Mouse (Mus musculus): ENCODE results near the gene S100a13. TPM values are rescaled to one million over a fixed set of nuclear protein-coding genes. Genes with fewer than 3 reads are reported as not detected.

The S100a13 gene
- total RNA-seq, 2 experiments from 2014 or later: 15.8 to 17.9 TPM

DNA sequence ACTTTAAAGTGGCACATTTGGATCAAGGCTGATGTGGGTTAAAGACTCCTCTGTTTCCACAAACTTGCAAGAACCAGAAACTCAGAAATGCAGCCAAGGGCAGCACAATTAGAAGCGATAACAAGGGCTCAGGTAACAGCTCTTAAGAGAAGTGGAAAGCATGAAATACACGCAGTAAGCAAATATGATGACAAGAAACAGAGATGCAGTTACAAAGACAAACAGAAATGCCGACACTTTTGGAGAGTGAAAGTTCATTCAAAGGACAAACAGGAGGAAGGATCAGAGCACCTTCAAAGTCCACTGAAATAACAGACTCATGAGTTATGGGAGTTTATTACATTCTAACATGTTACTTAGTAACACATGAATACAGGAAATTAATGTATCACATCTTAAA is 7.9 kb upstream of the S100a13 start:
- no peak for DNase-seq

DNA sequence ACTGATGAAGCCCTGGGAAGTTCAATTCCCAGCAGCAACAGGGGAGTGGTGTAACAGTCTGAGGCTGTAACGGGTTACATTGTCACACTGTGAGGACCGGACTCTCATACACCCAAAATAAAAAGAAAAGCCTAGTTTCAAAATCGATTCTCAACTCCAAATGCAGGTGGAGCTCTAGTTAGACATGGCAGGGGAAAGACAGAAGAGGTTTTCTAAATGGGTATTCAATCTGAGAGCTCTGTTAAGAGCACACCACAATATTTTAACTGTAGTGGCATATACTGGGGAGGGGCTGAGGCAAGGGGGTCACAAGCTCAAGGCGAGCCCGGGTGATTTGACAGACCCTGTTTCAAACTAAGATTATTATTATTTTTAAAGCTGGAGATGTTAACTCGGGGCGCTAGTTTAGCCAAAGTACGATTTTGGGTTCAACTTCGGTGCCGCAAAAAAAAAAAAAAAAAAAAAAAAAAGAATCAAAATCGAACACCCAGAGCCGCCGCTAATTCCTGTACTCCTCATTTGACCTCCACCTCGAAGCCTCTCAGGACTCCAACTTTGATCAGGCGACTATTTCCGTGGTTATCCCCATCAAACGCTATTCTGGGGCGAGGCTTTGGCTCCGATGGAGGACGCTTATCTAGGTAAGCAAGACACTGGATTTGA is 5.8 kb upstream of the S100a13 start:
- no peak for DNase-seq

GRCm38 (mm10) chr3:90508950-90509746 is 5.1 kb upstream of the S100a13 start, which contains the start of gene Chtop:
Gene Chtop (minus strand): TSS chr3:90509498.
- DNase-seq: peak; percentile 100

GRCm38 (mm10) chr3:90509747-90510123 is 4.5 kb upstream of the S100a13 start:
- DNase-seq: no peak

- no peak for DNase-seq
These were observed 2.0 kb upstream of the S100a13 start for GRCm38 (mm10) chr3:90512276-90512675.

DNA sequence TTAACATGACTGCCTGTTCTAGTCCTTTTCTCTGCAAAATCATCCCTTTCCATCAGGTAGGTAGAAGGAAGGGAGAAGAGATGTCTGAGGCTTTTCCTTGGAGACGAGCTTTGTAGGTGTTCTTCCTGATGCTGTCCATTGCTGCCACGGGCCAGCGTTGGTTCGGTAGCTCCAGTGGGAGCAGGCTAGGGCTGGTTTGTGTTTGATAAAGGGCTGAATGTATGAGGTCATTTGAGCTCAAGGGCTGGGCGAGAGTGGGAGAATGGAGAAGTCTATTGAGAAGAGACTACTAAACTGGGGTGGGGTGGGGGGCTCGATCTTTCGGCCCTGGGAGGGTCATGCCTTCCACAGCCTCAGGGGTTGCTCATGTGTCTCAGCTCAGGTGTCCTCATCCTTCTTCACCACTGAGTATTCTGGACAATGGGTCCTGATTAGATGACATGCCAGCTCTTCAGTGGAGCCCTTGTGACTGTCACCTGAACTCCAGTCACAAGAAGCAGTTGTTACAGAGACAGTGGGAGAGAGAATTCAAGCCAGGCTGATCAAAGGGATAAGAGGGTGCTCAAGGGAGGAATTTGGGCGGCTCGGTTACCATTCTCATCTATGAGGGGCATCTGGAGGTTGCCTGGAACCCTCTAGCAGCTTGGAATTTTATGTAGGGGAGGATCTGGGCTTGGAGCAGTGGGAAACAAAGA is 1.1 kb upstream of the S100a13 start:
- DNase-seq: no peak

DNA sequence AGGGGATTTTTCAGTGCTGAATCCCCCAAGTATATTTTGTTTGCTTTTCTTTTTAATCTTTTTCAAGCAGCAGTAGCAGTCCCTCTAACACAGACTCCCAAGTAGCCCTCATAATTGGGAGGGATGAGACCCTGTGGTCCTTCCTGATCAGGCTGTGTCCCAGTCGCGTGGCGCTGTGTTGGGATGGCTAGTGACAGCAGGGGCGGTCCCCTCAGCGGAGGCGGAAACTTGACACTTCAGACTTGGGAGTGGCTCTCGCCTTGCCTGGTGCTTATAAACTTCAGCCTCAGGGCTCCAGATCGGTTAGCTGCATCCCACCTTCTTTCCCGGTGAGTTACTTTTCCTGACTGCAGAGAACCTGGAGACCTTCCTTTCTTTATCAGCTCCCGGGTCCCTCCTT is 456 bp downstream of the S100a13 start:
- DNase-seq: peak; percentile 60

DNA sequence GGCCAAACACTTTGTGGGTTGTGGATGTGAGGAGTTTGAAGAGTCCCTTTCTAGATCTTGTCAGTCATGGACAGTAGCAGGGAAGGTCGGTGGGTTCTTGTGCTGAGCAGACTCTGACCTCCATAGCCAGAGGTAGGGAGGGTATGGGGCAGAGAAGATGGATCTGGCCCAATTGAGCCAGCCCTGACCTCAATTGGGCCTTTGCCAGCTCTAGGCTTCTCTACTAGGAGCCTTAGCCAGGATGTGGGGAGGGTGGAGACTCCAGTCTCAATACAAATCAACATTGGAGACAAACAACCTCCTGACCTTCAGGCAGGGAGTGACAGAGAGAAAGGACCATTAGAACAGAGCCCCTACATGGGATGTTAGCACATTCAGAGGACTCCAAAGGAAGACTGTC is 1.0 kb downstream of the S100a13 start:
- peak; percentile 35 for DNase-seq

DNA sequence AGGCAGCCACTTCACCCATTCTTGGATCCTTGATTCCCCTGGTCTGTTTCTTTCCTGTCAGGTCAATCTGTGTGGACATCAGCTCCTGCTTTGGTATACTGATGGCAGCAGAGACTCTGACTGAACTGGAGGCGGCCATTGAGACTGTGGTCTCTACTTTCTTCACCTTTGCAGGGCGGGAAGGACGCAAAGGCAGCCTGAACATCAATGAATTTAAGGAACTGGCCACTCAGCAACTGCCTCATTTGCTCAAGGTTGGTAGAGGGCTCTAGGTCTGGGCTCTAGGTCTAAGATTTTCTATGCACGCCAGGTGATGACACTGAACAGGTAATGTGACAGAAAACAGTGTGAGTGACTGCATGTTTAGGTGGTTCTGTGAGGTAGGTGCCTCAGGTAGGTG is 1.6 kb downstream of the S100a13 start:
- no peak for DNase-seq

- no peak for DNase-seq
These were observed 3.5 kb downstream of the S100a13 start for GRCm38 (mm10) chr3:90517711-90518110.

- DNase-seq: no peak
These were observed 11.2 kb downstream of the S100a13 start for GRCm38 (mm10) chr3:90525421-90525820.

- DNase-seq: no peak
These were observed 11.8 kb downstream of the S100a13 start for GRCm38 (mm10) chr3:90526076-90526475.

GRCm38 (mm10) chr3:90526580-90526979 is 12.3 kb downstream of the S100a13 start, which contains the start of gene S100a14:
Gene S100a14 (plus strand): TSS chr3:90526856.
- no peak for DNase-seq

DNA sequence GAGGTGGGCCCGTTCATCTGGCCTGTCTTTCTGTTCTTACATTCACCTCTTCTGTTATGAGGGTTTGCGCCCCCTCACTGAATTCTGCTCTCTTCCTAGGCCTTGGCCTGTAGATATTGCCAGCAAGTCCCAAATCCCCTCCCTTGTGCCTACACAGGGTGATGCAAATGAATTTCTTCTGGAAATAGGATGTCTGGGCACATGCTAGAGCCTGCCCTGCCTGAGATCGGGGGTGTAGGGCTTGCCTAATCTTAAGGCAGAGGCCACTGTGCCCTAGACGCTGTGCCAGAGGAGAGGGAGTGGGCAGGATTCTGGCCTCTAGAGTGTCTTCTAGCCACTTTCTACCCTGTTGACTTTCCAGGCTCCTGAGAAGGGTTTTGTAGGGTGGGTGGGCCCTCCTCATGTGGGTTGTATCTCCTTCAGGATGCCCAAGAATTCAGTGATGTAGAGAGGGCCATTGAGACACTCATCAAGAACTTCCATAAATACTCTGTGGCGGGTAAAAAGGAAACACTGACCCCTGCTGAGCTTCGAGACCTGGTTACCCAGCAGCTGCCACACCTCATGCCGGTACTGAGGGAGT is 13.1 kb downstream of the S100a13 start:
- no peak for DNase-seq

DNA sequence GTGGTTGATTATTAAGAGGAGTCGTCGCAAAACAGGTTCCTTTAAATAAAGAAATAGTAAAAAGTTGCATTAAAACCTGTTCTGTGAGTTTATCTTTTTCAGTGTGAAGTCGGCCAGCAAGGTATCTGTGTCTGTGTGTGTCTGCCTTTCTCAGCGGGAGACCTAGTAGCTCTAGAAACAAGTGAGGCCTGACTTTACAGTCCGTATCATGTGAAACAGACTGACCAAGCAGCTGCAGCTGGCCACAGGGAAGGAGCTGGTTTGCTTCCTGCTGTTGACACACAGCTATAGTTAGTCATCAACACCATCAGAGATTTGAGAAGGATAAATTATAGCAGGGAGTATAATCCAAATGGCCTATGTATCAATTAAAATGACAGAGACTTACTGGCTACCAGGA is 17.5 kb downstream of the S100a13 start:
- no peak for DNase-seq

GRCm38 (mm10) chr3:90535446-90535845 is 21.2 kb downstream of the S100a13 start:
- no peak for DNase-seq

GRCm38 (mm10) chr3:90537141-90537904 is 23.1 kb downstream of the S100a13 start, which contains the start of gene S100a16:
Gene S100a16 (plus strand): TSS chr3:90537254.
- DNase-seq: peak; percentile 75

DNA sequence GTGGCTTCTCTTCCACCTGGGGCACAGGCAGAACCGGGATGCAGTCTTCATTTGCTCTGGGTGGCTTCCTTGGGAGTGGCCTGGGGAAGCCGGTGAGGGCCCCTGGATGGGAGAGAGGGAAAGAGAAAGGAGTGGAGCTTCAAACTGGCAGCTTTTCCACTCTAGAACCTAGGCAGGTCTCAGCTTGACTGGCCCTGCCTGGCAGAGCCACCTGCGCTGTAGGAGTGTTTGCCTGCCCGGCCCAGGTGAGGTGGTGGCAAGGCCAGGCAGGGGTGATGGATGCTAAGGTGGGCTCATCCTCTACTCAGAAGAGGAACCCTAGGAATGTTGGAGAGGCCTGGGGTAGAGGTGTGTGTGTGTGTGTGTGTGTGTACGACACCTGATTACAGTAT is 23.7 kb downstream of the S100a13 start:
- no peak for DNase-seq

- DNase-seq: no peak
These were observed 26.7 kb downstream of the S100a13 start for GRCm38 (mm10) chr3:90540904-90541303.

- DNase-seq: no peak
These were observed 35.6 kb downstream of the S100a13 start for GRCm38 (mm10) chr3:90549676-90550420.

DNA sequence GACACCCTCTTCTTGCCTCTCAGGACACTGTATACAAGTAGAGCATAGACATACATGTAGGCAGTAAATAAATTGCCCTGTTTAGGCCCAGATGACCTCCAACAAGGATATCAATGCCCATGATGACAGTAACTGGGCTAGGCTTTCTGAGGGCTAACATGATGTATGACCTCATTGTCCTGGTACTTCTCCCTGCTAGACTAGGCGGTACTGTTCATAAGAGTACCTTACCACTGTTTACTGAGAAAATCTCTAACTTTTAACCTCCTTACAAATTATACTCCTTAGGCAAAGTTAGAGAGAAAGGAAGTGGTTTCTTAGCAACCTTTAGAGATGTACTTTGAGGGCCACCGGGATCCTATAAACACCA is 36.2 kb downstream of the S100a13 start:
- DNase-seq: no peak
